Mouse (Mus musculus) limb, embryonic 10.5 days (tissue): Measurements from ENCODE around the gene Crybb1. TPM values are rescaled to one million over a fixed set of nuclear protein-coding genes. Genes with fewer than 3 reads are reported as not detected.

Experiments used
- DNase-seq: peaks from one replicate; pipeline ENCODE4 v3.0.0-alpha.2; 2017; ENCODE audit warnings: low spot score
- H3K27ac ChIP-seq: fragments of 300-500 bp; sonication (generic); 2 replicates; pipeline ENCODE4 v1.5.1; 2016; ENCODE audit warnings: mild to moderate bottlenecking
- H3K27me3 ChIP-seq: fragments of 300-500 bp; sonication (generic); 2 replicates; pipeline ENCODE4 v1.6.1; 2016; ENCODE audit warnings: low read depth, mild to moderate bottlenecking; ENCODE audit not compliant: poor library complexity, severe bottlenecking
- H3K36me3 ChIP-seq: fragments of 300-500 bp; sonication (generic); 2 replicates; pipeline ENCODE4 v1.6.1; 2016; ENCODE audit warnings: mild to moderate bottlenecking, moderate library complexity
- H3K4me1 ChIP-seq: fragments of 300-500 bp; sonication (generic); 2 replicates; pipeline ENCODE4 v1.6.1; 2016
- H3K4me3 ChIP-seq: fragments of 300-500 bp; sonication (generic); 2 replicates; pipeline ENCODE4 v1.5.1; 2016; ENCODE audit warnings: mild to moderate bottlenecking, moderate library complexity
- H3K9me3 ChIP-seq: fragments of 300-500 bp; sonication (generic); replicated peaks from 2 replicates; pipeline ENCODE4 v1.6.1; 2016; ENCODE audit warnings: mild to moderate bottlenecking
- WGBS: fragments of 180-500 bp; shearing (Covaris S2); methylation state at CpG from one replicate; pipeline ENCODE4 v1.1.7; 2016; 5-methylcytosine and 5-hydroxymethylcytosine counted together
- polyA plus RNA-seq: library from polyadenylated mRNA; unstranded; fragments of >200 nt; fragmentation: Nextera tagmentation; extraction: Ambion mirVana; gene quantifications from 2 replicates; pipeline ENCODE4 v1.2.1, GENCODE M21; 2016

Crybb1 gene
- polyA plus RNA-seq, 1 experiment from 2014 or later: not detected

GRCm38 (mm10) chr5:112218679-112219078, 36.9 kb upstream of the Crybb1 start:
- DNase-seq: no peak
- H3K27ac ChIP-seq: no peak overlapping the region
- H3K9me3 ChIP-seq: no peaks in the 10 kb centered on the region
- no peaks in the 10 kb centered on the region for H3K36me3 ChIP-seq
- peaks cover 55% of the 10 kb centered on the region for H3K27me3 ChIP-seq
- no peak overlapping the region for H3K4me3 ChIP-seq
- H3K4me1 ChIP-seq: peaks cover 39% of the 10 kb centered on the region
- 83% methylated on average over 4 of the region's 4 CpGs for WGBS

GRCm38 (mm10) chr5:112219398-112219797, 36.2 kb upstream of the Crybb1 start:
- H3K27me3 ChIP-seq: peaks cover 63% of the 10 kb centered on the region
- H3K27ac ChIP-seq: no peak overlapping the region
- H3K36me3 ChIP-seq: no peaks in the 10 kb centered on the region

GRCm38 (mm10) chr5:112220203-112220602, 35.4 kb upstream of the Crybb1 start:
- no peak overlapping the region for H3K4me3 ChIP-seq
- no peaks in the 10 kb centered on the region for H3K9me3 ChIP-seq
- peaks cover 70% of the 10 kb centered on the region for H3K27me3 ChIP-seq
- H3K27ac ChIP-seq: no peak overlapping the region
- H3K36me3 ChIP-seq: no peaks in the 10 kb centered on the region
- no peak for DNase-seq
- peaks cover 30% of the 10 kb centered on the region for H3K4me1 ChIP-seq
- WGBS: 91% methylated on average over 8 of the region's 8 CpGs

More at GRCm38 (mm10) chr5:112219398-112219797, 36.2 kb upstream of the Crybb1 start:
- WGBS: 23% methylated on average over 1 of the region's 1 CpGs
- Histone ChIP-seq H3K4me3 (no peak overlapping the region), H3K4me1 (peaks cover 31% of the 10 kb centered on the region), H3K9me3 (no peaks in the 10 kb centered on the region)
- no peak for DNase-seq

- no peak for DNase-seq
- Histone ChIP-seq H3K27me3 (peaks cover 76% of the 10 kb centered on the region), H3K27ac (no peak overlapping the region), H3K36me3 (no peaks in the 10 kb centered on the region), H3K4me1 (peaks cover 30% of the 10 kb centered on the region), H3K9me3 (no peaks in the 10 kb centered on the region), H3K4me3 (no peak overlapping the region)
- WGBS: 85% methylated on average over 6 of the region's 6 CpGs
These were observed 30.0 kb upstream of the Crybb1 start for GRCm38 (mm10) chr5:112225591-112225990.

- H3K27ac ChIP-seq: peak overlapping the region; percentile 56; the same call in 1 of the 2 replicates
- H3K4me3 ChIP-seq: peak overlapping the region; percentile 55
- H3K36me3 ChIP-seq: no peaks in the 10 kb centered on the region
- peaks cover 90% of the 10 kb centered on the region for H3K27me3 ChIP-seq
- peak; percentile 54 for DNase-seq
- H3K4me1 ChIP-seq: peaks cover 30% of the 10 kb centered on the region
- 2% methylated on average over 30 of the region's 30 CpGs for WGBS
- H3K9me3 ChIP-seq: no peaks in the 10 kb centered on the region
These were observed 28.3 kb upstream of the Crybb1 start for GRCm38 (mm10) chr5:112227354-112227753.

DNA sequence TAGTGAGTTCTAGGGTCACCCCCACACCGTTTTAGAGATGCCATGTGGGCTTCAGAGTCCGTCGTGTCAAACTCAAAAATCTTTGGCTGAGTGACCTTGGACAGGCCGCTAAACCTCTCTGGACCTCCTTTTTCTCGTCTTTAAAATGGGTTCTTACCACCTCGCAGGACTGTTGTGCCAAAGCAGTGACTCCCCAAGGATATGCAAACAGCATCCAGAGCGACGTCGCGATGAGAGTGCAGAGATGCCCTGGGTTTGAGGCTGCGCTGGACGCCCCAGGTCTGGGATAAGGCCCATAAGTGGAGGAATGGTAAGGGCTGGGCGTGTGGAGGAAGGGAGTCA, 27.7 kb upstream of the Crybb1 start:
- Histone ChIP-seq H3K4me3 (peak overlapping the region; percentile 55), H3K4me1 (peaks cover 26% of the 10 kb centered on the region), H3K9me3 (no peaks in the 10 kb centered on the region), H3K27ac (peak overlapping the region; percentile 73), H3K36me3 (no peaks in the 10 kb centered on the region), H3K27me3 (peaks cover 91% of the 10 kb centered on the region)
- DNase-seq: no peak
- WGBS: 2% methylated on average over 13 of the region's 13 CpGs

DNA sequence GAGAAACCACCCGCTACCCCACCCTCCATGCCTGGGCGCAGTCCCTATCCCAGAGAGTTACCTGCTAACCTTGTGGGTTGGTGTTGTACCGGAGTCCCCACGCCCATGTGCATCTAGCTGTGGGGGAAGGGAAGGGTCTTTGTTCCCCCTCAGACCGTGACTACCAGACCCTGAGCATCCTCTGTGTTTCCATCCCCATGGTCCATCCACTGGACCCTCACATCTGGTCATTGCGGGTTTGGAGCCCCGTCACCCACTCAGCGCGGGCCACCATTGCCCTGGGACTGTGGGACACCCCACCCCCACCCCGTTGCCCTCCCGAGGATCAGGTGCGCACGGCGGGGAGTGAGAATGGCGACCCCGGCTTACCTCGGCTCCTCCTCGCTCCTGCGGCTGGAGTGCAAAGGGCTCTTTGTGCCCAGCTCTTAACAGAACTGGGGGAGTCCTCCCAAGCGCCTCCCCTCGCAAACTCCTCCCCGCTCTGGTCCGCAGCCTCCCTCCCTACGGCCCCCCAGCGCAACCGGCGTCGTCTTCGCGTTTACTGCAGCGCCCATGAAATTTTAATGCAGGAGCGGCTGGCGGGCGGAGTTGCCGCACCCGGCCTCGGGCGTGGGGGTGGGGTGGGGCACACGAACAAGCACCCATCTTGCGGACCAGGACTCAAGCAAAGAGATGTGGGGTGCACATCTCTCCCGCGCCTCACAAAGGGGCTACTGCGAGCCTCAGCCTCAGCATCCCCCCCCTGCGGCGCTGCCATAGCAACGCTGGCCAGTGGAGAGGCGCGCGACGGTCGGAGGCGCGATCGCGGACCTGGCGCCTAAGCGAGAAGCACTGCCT, 27.2 kb upstream of the Crybb1 start:
- H3K36me3 ChIP-seq: no peaks in the 10 kb centered on the region
- H3K4me1 ChIP-seq: peaks cover 26% of the 10 kb centered on the region
- peak; percentile 66 for DNase-seq
- peak overlapping the region; percentile 55 for H3K4me3 ChIP-seq
- under 1% methylated on average over 57 of the region's 57 CpGs for WGBS
- peak overlapping the region; percentile 73 for H3K27ac ChIP-seq
- H3K9me3 ChIP-seq: no peaks in the 10 kb centered on the region
- peaks cover 90% of the 10 kb centered on the region for H3K27me3 ChIP-seq

- H3K4me1 ChIP-seq: peaks cover 23% of the 10 kb centered on the region
These were observed 19.8 kb upstream of the Crybb1 start for GRCm38 (mm10) chr5:112235806-112236205.

GRCm38 (mm10) chr5:112236631-112237030, 19.0 kb upstream of the Crybb1 start:
- no peak for DNase-seq
- Histone ChIP-seq H3K4me1 (peaks cover 25% of the 10 kb centered on the region), H3K9me3 (no peaks in the 10 kb centered on the region), H3K27ac (peak overlapping the region; percentile 68; the same call in 1 of the 2 replicates), H3K36me3 (no peaks in the 10 kb centered on the region), H3K4me3 (no peak overlapping the region), H3K27me3 (peaks cover 56% of the 10 kb centered on the region)
- WGBS: 79% methylated on average over 2 of the region's 2 CpGs

More at GRCm38 (mm10) chr5:112235806-112236205, 19.8 kb upstream of the Crybb1 start:
- no peak for DNase-seq
- 76% methylated on average over 5 of the region's 5 CpGs for WGBS
- Histone ChIP-seq H3K4me3 (no peak overlapping the region), H3K9me3 (no peaks in the 10 kb centered on the region), H3K27ac (no peak overlapping the region), H3K27me3 (peaks cover 64% of the 10 kb centered on the region), H3K36me3 (no peaks in the 10 kb centered on the region)

- peak; percentile 58 for DNase-seq
- WGBS: 3% methylated on average over 16 of the region's 16 CpGs
- peaks cover 48% of the 10 kb centered on the region for H3K27me3 ChIP-seq
- no peaks in the 10 kb centered on the region for H3K9me3 ChIP-seq
- H3K36me3 ChIP-seq: no peaks in the 10 kb centered on the region
- H3K27ac ChIP-seq: peak overlapping the region; percentile 68; the same call in 1 of the 2 replicates
- peak overlapping the region; percentile 24 for H3K4me3 ChIP-seq
- peaks cover 25% of the 10 kb centered on the region for H3K4me1 ChIP-seq
These were observed 18.2 kb upstream of the Crybb1 start for GRCm38 (mm10) chr5:112237439-112237838.

GRCm38 (mm10) chr5:112237866-112238570, 17.6 kb upstream of the Crybb1 start:
- no peak for DNase-seq
- Histone ChIP-seq H3K27ac (peak overlapping the region; percentile 68; the same call in 1 of the 2 replicates), H3K9me3 (no peaks in the 10 kb centered on the region), H3K4me1 (peaks cover 25% of the 10 kb centered on the region), H3K27me3 (peaks cover 47% of the 10 kb centered on the region), H3K4me3 (no peak overlapping the region; the same call in 1 of the 2 replicates), H3K36me3 (no peaks in the 10 kb centered on the region)
- 59% methylated on average over 9 of the region's 9 CpGs for WGBS

GRCm38 (mm10) chr5:112238781-112239482, 16.7 kb upstream of the Crybb1 start:
- H3K27ac ChIP-seq: no peak overlapping the region

More at GRCm38 (mm10) chr5:112238781-112239482, 16.7 kb upstream of the Crybb1 start:
- Histone ChIP-seq H3K36me3 (no peaks in the 10 kb centered on the region), H3K27me3 (peaks cover 47% of the 10 kb centered on the region), H3K9me3 (no peaks in the 10 kb centered on the region), H3K4me1 (peaks cover 28% of the 10 kb centered on the region), H3K4me3 (no peak overlapping the region)
- DNase-seq: no peak
- WGBS: 77% methylated on average over 3 of the region's 3 CpGs
